Mouse (Mus musculus) effector memory CD4-positive, alpha-beta T cell, adult 5 months (primary cell): ENCODE data around the gene Slc39a8. TPM values are rescaled to one million over a fixed set of nuclear protein-coding genes. Genes with fewer than 3 reads are reported as not detected.

Experiments
- polyA plus RNA-seq: library from polyadenylated mRNA; unstranded; fragments of 100-300 nt; shearing (Covaris generic); gene quantifications from one replicate; pipeline ENCODE4 v1.2.1, GENCODE M21; 2017

Slc39a8 gene
- polyA plus RNA-seq, result 4.8 TPM

DNA sequence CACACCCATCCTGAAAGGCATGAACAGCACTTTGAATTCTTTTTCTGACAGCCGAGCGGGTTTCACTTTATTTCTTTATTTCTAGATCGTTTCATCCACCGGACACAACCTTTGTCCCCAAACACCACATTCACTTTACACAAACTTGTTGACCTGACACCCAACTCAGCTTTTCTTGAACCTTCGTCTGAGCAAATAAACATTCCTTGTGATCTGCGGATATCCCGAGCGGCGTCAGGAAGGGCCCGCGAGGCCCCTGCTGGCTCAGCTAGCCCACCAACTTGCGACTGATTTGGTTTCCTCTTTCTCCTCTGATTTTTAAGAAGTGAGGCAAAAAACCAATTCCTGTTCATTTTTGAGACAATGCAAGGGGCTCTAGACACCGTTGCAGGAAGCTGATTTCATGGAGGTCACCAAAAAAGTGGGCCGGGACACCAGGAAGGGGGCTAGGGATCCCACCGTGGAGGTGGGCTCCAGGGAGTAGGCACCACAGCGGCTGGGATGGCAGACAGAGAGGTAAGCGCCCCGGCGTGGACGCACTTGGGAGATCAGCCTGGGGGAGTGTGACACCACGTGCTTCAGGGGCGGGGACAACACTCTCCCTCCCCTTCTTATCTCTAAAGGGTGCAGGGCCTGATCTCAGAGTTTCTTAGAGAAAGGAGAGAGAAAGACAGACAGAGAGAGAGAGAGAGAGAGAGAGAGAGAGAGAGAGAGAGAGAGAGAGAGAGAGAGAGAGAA is at the start of gene Slc39a8:
Gene Slc39a8 (plus strand): TSS at position 264 of the 738 bp plus-strand sequence.

Other genes with a start within 250 kb of the Slc39a8 start
- 79.7 TPM for gene Nfkb1, start 133.7 kb upstream of the Slc39a8 start, polyA plus RNA-seq